Mouse (Mus musculus) common myeloid progenitor, adult 5-6 weeks (primary cell): ENCODE measurements around the gene Ganab. TPM values are rescaled to one million over a fixed set of nuclear protein-coding genes. Genes with fewer than 3 reads are reported as not detected.

ENCODE experiments used
- ATAC-seq: replicated peaks from 2 replicates; pipeline ENCODE4 v1.8.0; 2016; ENCODE audit warnings: low read depth, mild to moderate bottlenecking, moderate TSS enrichment, inconsistent platforms; ENCODE audit not compliant: poor library complexity, severe bottlenecking
- total RNA-seq: library from RNA; stranded (forward); fragments of 200-1000, 187-1606 nt; gene quantifications from 2 replicates; pipeline ENCODE4 v1.2.3, GENCODE M21; 2017

The Ganab gene
- total RNA-seq, 1 experiment from 2014 or later = 73.1 TPM

DNA sequence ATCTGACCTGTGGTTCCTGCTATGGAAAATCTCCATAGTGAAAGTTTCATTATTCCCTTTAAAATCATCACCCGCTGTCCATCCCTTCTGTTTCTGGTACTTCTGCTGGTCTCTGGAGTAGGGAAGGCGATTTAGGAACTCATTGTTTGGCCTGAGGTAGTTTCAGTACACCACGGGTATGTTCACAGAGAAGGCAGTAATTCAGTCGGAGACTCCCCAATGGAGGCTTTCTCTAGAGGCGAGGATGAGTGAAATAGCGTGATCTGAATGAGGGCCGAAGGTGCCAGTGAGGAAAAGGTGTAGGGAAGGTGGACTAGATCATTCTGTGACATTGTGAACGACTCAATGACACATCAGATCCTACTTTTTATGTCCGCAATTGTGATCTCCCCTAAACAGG is 56.3 kb downstream of the Ganab start:
- no peak for ATAC-seq

DNA sequence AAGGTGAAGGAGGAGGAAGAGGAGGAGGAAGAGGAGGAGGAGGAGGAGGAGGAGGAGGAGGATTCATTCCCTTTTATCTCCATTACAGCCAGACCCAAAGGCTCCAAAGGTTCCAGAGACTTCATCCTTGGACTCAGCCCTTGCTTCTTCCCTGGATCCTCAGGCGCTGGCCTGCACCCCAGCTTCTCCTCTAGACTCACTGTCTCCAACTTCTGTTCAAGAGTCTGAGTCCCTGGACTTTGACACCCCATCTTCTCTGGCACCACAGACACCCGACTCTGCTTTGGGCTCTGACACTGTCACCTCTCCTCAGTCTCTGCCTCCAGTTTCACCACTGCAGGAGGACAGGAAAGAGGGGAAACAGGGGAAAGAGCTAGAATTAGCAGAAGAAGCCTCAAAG is 64.4 kb downstream of the Ganab start:
- ATAC-seq = no peak

DNA sequence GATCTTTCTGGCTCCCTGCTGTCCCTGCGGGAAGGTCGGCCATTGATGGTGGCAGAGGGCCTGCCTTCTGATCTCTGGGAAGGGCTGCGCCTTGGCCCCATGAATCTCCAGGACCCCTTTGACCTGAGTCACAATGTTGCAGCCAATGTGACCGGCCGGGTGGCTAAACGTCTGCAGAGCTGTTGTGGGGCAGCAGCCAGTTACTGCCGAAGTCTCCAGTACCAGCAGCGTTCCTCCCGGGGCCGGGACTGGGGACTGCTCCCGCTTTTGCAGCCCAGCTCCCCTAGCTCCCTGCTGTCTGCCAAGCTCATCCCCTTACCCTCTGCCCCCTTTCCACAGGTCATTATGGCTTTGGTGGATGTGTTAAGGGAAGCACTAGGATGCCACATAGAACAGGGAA is 67.2 kb downstream of the Ganab start:
- ATAC-seq = no peak

DNA sequence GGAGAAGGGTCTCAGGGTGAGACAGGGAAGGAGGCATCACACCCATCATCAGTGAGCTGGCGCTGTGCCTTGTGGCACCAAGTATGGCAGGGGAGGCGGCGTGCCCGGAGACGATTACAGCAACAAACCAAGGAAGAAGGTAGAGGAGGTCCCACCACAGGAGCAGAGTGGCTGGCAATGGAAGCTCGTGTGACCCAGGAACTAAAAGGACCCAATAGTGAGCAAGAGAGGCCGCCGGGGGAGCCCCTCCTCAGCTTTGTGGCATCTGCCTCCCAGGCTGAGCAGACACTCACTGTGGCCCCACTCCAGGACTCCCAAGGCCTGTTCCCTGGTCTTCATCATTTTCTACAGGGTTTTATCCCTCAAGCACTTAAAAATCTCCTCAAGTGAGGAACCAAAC is 67.9 kb downstream of the Ganab start:
- no peak for ATAC-seq

DNA sequence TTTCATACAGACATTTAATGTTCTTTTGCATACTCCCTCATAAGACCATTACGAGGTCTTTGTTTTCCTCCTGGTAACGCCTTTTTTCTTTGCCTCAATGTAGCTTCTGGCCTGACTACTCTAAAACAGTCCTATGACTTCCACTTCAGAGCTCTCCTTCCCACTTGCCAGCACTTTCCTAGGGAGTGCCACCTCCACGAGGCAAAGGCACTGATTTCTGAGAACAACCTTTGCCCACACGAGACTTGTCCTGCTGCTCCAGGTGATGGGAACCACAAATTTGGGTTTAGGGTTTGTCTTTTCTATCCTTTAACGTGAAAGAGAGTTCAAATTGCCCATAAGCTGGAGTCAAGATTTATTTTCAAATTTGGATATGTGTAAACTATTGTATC is 68.3 kb downstream of the Ganab start:
- no peak for ATAC-seq

Other genes starting within 250 kb of the Ganab start
- not detected in 2 replicates for gene Chrm1, start 234.3 kb upstream of the Ganab start, total RNA-seq
- gene Slc3a2, start 174.7 kb upstream of the Ganab start, total RNA-seq = 124 and 150 TPM in 2 replicates
- 121 and 149 TPM in 2 replicates for gene Wdr74, start 162.2 kb upstream of the Ganab start, total RNA-seq
- 1.5 and 5.8 TPM in 2 replicates for gene 1700092M07Rik, start 157.4 kb upstream of the Ganab start, total RNA-seq
- 45.7 and 60.0 TPM in 2 replicates for gene Stx5a, start 156.7 kb upstream of the Ganab start, total RNA-seq
- 126 and 129 TPM in 2 replicates for gene Nxf1, start 141.0 kb upstream of the Ganab start, total RNA-seq
- gene Tmem223, start 127.1 kb upstream of the Ganab start, total RNA-seq = 36.9 and 48.2 TPM in 2 replicates
- 57.4 and 60.0 TPM in 2 replicates for gene Tmem179b, start 123.6 kb upstream of the Ganab start, total RNA-seq
- 10.3 and 11.4 TPM in 2 replicates for gene Taf6l, start 111.7 kb upstream of the Ganab start, total RNA-seq
- gene Polr2g, start 99.5 kb upstream of the Ganab start, total RNA-seq = 52.9 and 62.4 TPM in 2 replicates
- gene Zbtb3, start 95.5 kb upstream of the Ganab start, total RNA-seq = 1.8 and 1.9 TPM in 2 replicates
- gene Ttc9c, start 78.7 kb upstream of the Ganab start, total RNA-seq = 65.7 and 68.2 TPM in 2 replicates
- gene Hnrnpul2, start 78.1 kb upstream of the Ganab start, total RNA-seq = 89.1 and 100 TPM in 2 replicates
- 4.2 TPM in 1 of 2 replicates, not detected in the other for gene AC129217.1, start 68.3 kb upstream of the Ganab start, total RNA-seq
- 34.5 and 41.5 TPM in 2 replicates for gene Bscl2, start 60.6 kb upstream of the Ganab start, total RNA-seq
- gene Gng3, start 58.9 kb upstream of the Ganab start, total RNA-seq = not detected in 2 replicates
- gene Lrrn4cl, start 47.3 kb upstream of the Ganab start, total RNA-seq = 0.73 TPM in 1 of 2 replicates, not detected in the other
- gene Ubxn1, start 26.6 kb upstream of the Ganab start, total RNA-seq = 176 and 210 TPM in 2 replicates
- 110 and 122 TPM in 2 replicates for gene Uqcc3, start 17.1 kb upstream of the Ganab start, total RNA-seq
- 7.7 and 35.4 TPM in 2 replicates for gene Lbhd1, start 14.3 kb upstream of the Ganab start, total RNA-seq
- gene Gm49403, start 14.1 kb upstream of the Ganab start, total RNA-seq = not detected in 2 replicates
- gene 1810009A15Rik, start 9.2 kb upstream of the Ganab start, total RNA-seq = 53.0 and 62.6 TPM in 2 replicates
- gene Gm49416, start 9.1 kb upstream of the Ganab start, total RNA-seq = not detected in 2 replicates
- gene Ints5, start 5.1 kb upstream of the Ganab start, total RNA-seq = 10.5 and 18.5 TPM in 2 replicates
- gene B3gat3, start 22.3 kb downstream of the Ganab start, total RNA-seq = 17.5 and 18.6 TPM in 2 replicates
- gene Rom1, start 31.3 kb downstream of the Ganab start, total RNA-seq = 2.0 and 3.2 TPM in 2 replicates
- 22.9 and 41.2 TPM in 2 replicates for gene Eml3, start 31.5 kb downstream of the Ganab start, total RNA-seq
- gene Mta2, start 43.8 kb downstream of the Ganab start, total RNA-seq = 151 and 180 TPM in 2 replicates
- gene Tut1, start 55.8 kb downstream of the Ganab start, total RNA-seq = 19.9 and 25.9 TPM in 2 replicates
- 721 and 789 TPM in 2 replicates for gene Eef1g, start 69.0 kb downstream of the Ganab start, total RNA-seq
- 14.1 and 14.9 TPM in 2 replicates for gene Ahnak, start 91.2 kb downstream of the Ganab start, total RNA-seq
- not detected in 2 replicates for gene Scgb1a1, start 189.9 kb downstream of the Ganab start, total RNA-seq
- 28.4 and 32.6 TPM in 2 replicates for gene Asrgl1, start 237.6 kb downstream of the Ganab start, total RNA-seq